17 mouse cellular contexts compared by ENCODE assay signal in the genomic region with DNA sequence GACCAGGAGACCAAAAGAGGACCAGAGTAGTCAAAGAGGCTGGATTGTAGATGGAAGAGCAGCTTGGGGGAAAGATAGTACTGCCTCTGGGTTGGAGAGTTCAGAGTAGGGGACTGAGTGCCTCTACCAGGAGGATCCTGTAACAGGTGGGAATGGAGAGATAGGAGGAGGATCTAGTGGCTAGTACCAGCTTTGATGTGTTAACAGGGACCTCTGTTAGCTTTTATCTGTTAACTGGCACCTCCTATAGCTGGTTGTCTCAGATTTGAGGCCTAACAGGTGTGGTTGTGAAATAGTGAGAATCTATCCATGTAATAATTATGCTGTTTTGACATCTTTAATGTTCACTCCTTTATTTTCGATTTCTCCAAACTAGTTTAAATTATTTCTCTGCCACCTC. TPM values are rescaled to one million over a fixed set of nuclear protein-coding genes. Genes with fewer than 3 reads are reported as not detected.
DNase-seq lines count a peak whose midpoint lies in the region; ATAC-seq and TF ChIP-seq lines count a peak whose summit lies in the region.
"Had no signal": no experiment of that assay in that cellular context is flagged by ENCODE, and none has a peak within 500 bp of the region (broad histone marks: within the 10 kb centered on the region; RNA-seq: fewer than 3 reads in every experiment).

No protein-coding gene starts in this region.

- DNase-seq in hindbrain, postnatal 0 days (ENCODE audit: low spot score) = no peak
- DNase-seq in limb, embryonic 10.5 days (ENCODE audit: low spot score) = no peak
- no peak for DNase-seq in CH12.LX (ENCODE audit: extremely low read depth)
- DNase-seq in thymus, postnatal 10 days (ENCODE audit: low spot score in 2 of 2) = no peak
- DNase-seq in cerebellum, adult 11 months = no peak
- DNase-seq: cerebellum, adult 2 months; gastrocnemius, postnatal 25 days; heart, postnatal 10 days; left cerebral cortex, postnatal 4 days; lung, postnatal 14 days; midbrain, embryonic 14.5 days; retina, postnatal 1 day had no signal

- 0 out of 2 replicates have a peak, but pooled peaks cover 2% of the 10 kb centered on the region for H3K79me2 ChIP-seq in CH12.LX (replicated peaks; ENCODE audit: control insufficient read depth, extremely low read depth, insufficient read depth, poor library complexity, severe bottlenecking)

- WGBS in hindbrain, postnatal 0 days = 96% methylated on average over 1 of the region's 1 CpGs
- 100% methylated on average over 1 of the region's 1 CpGs for WGBS in hindbrain, embryonic 13.5 days
- WGBS in limb, embryonic 12.5 days = 89% methylated on average over 1 of the region's 1 CpGs
- 73% methylated on average over 1 of the region's 1 CpGs for WGBS in limb, embryonic 10.5 days

- H3K9ac ChIP-seq in hindbrain, postnatal 0 days (replicated peaks; ENCODE audit: low read length) = no peak overlapping the region
- H3K9ac ChIP-seq in hindbrain, embryonic 13.5 days = no peak overlapping the region
- H3K9ac ChIP-seq in limb, embryonic 12.5 days (replicated peaks) = no peak overlapping the region
- H3K9ac ChIP-seq in CH12.LX (ENCODE audit: insufficient read depth, low read depth) = no peak overlapping the region; the same call in 1 of the 2 replicates

- no peaks in the 10 kb centered on the region for H3K36me3 ChIP-seq in hindbrain, postnatal 0 days (ENCODE audit: insufficient read depth, low read length)
- no peaks in the 10 kb centered on the region for H3K36me3 ChIP-seq in hindbrain, embryonic 13.5 days
- no peaks in the 10 kb centered on the region for H3K36me3 ChIP-seq in limb, embryonic 12.5 days
- no peaks in the 10 kb centered on the region for H3K36me3 ChIP-seq in limb, embryonic 10.5 days
- H3K36me3 ChIP-seq in CH12.LX (replicated peaks in 1 of 2; ENCODE audit: control insufficient read depth in 1 of 2, insufficient read depth in 1 of 2, low read length in 1 of 2) = peaks cover 0 to 2% of the 10 kb centered on the region in 2 experiments
- H3K36me3 ChIP-seq: neural tube, embryonic 12.5 days had no signal

- H3K9me3 ChIP-seq in hindbrain, postnatal 0 days (ENCODE audit: low read length) = no peaks in the 10 kb centered on the region
- no peaks in the 10 kb centered on the region for H3K9me3 ChIP-seq in hindbrain, embryonic 13.5 days
- H3K9me3 ChIP-seq in limb, embryonic 12.5 days = no peaks in the 10 kb centered on the region
- no peaks in the 10 kb centered on the region for H3K9me3 ChIP-seq in limb, embryonic 10.5 days (replicated peaks)
- no peaks in the 10 kb centered on the region for H3K9me3 ChIP-seq in CH12.LX (replicated peaks; ENCODE audit: low read length)
- H3K9me3 ChIP-seq: neural tube, embryonic 12.5 days had no signal

- no peak overlapping the region for H3K27ac ChIP-seq in hindbrain, postnatal 0 days
- H3K27ac ChIP-seq in hindbrain, embryonic 13.5 days = no peak overlapping the region
- no peak overlapping the region for H3K27ac ChIP-seq in limb, embryonic 12.5 days
- no peak overlapping the region for H3K27ac ChIP-seq in limb, embryonic 10.5 days
- no peak overlapping the region for H3K27ac ChIP-seq in CH12.LX (ENCODE audit: insufficient read depth, low read depth)
- peak overlapping the region; percentile 32; the same call in 1 of the 2 replicates for H3K27ac ChIP-seq in brown adipose tissue, adult 24 weeks (replicated peaks; ENCODE audit: low read depth, low read length)
- H3K27ac ChIP-seq: neural tube, embryonic 12.5 days had no signal

- dilution Hi-C loops in CH12.LX (cut with MboI; ENCODE audit: extremely low pct_ligation_motif_present, extremely low pct_unique_long_range_greater_than_20kb, low sequenced_read_pairs) = no loop called here

- no peak for TF ChIP-seq POLR2A in CH12.LX (IDR thresholded peaks at IDR 0.05; ENCODE audit: low read depth, low read length)

- TF ChIP-seq CTCF in hindbrain, postnatal 0 days (IDR thresholded peaks at IDR 0.05; ENCODE audit: low read depth) = no peak
- TF ChIP-seq CTCF in CH12.LX (conservative IDR thresholded peaks at IDR 0.05 in 1 of 2, IDR thresholded peaks at IDR 0.05 in 1 of 2; ENCODE audit: low read depth in 2 of 2, low read length in 2 of 2) = no peak

- no peak for ATAC-seq in hindbrain, postnatal 0 days
- ATAC-seq in hindbrain, embryonic 13.5 days (ENCODE audit: low FRiP score) = no peak
- ATAC-seq in limb, embryonic 12.5 days (ENCODE audit: insufficient number of reproducible peaks, insufficient read depth, low FRiP score, low TSS enrichment, low read depth) = no peak
- ATAC-seq: inflammation-experienced regulatory T-cells, adult 6 months had no signal

- no peak for TF ChIP-seq EP300 in CH12.LX (IDR thresholded peaks at IDR 0.05; ENCODE audit: low read length)

- no peaks in the 10 kb centered on the region for H3K27me3 ChIP-seq in hindbrain, postnatal 0 days (ENCODE audit: insufficient read depth, low read length)
- H3K27me3 ChIP-seq in hindbrain, embryonic 13.5 days = no peaks in the 10 kb centered on the region
- H3K27me3 ChIP-seq in limb, embryonic 12.5 days = no peaks in the 10 kb centered on the region
- no peaks in the 10 kb centered on the region for H3K27me3 ChIP-seq in limb, embryonic 10.5 days (ENCODE audit: low read depth, poor library complexity, severe bottlenecking)
- no peaks in the 10 kb centered on the region for H3K27me3 ChIP-seq in CH12.LX (replicated peaks)
- H3K27me3 ChIP-seq: neural tube, embryonic 12.5 days had no signal

- no peak overlapping the region for H3K4me3 ChIP-seq in hindbrain, postnatal 0 days (ENCODE audit: low read length)
- H3K4me3 ChIP-seq in hindbrain, embryonic 13.5 days = no peak overlapping the region
- no peak overlapping the region for H3K4me3 ChIP-seq in limb, embryonic 12.5 days (replicated peaks)
- H3K4me3 ChIP-seq in limb, embryonic 10.5 days = no peak overlapping the region
- H3K4me3 ChIP-seq in CH12.LX (replicated peaks in 1 of 3; ENCODE audit: low read depth in 2 of 3, low read length in 2 of 3, poor library complexity in 1 of 3) = no peak overlapping the region
- no peak overlapping the region for H3K4me3 ChIP-seq in brown adipose tissue, adult 24 weeks (ENCODE audit: insufficient read depth, low read depth, low read length)

- peak overlapping the region; percentile 88; the same call in 1 of the 2 replicates for H3K4me2 ChIP-seq in hindbrain, postnatal 0 days (ENCODE audit: low read depth, low read length)
- no peak overlapping the region for H3K4me2 ChIP-seq in hindbrain, embryonic 13.5 days
- H3K4me2 ChIP-seq in limb, embryonic 12.5 days = peak overlapping the region; percentile 63; the same call in 1 of the 2 replicates
- H3K4me2 ChIP-seq in CH12.LX (ENCODE audit: insufficient read depth, low read depth, poor library complexity, severe bottlenecking) = peak overlapping the region; percentile 69

- in situ Hi-C loops in CH12.LX (cut with MboI; ENCODE audit: low pct_ligation_motif_present, low pct_unique_long_range_greater_than_20kb, low sequenced_read_pairs) = loop anchor here (5.0 kb wide), 1 partner anchor 171 kb away; no protein-coding TSS in a partner anchor

- no peak for TF ChIP-seq RAD21 in CH12.LX (IDR thresholded peaks at IDR 0.05; ENCODE audit: low read depth, low read length)

- peaks cover 17% of the 10 kb centered on the region; the same call in 1 of the 2 replicates for H3K4me1 ChIP-seq in hindbrain, postnatal 0 days (ENCODE audit: insufficient read depth, low read length)
- H3K4me1 ChIP-seq in hindbrain, embryonic 13.5 days (replicated peaks) = peaks cover 20% of the 10 kb centered on the region
- H3K4me1 ChIP-seq in limb, embryonic 12.5 days (replicated peaks) = peaks cover 19% of the 10 kb centered on the region
- H3K4me1 ChIP-seq in limb, embryonic 10.5 days = peaks cover 29% of the 10 kb centered on the region
- peaks cover 6 to 21% of the 10 kb centered on the region in 2 experiments for H3K4me1 ChIP-seq in CH12.LX (ENCODE audit: control insufficient read depth in 1 of 2, insufficient read depth in 2 of 2)
- peaks cover 3% of the 10 kb centered on the region; the same call in 1 of the 2 replicates for H3K4me1 ChIP-seq in brown adipose tissue, adult 24 weeks (ENCODE audit: control insufficient read depth, insufficient read depth, insufficient read length, low read length)

TF ChIP-seq in CH12.LX, 34 proteins besides CTCF, POLR2A, EP300 and RAD21:
- TF ChIP-seq MXI1 (IDR thresholded peaks at IDR 0.05; ENCODE audit: low read depth, low read length) (no peak), E2F4 (IDR thresholded peaks at IDR 0.05; ENCODE audit: insufficient replicate concordance, low read depth, low read length) (no peak), SIN3A (IDR thresholded peaks at IDR 0.05; ENCODE audit: low read length) (no peak), GABPA (IDR thresholded peaks at IDR 0.05; ENCODE audit: insufficient replicate concordance, low read depth, low read length) (no peak), MAFK (IDR thresholded peaks at IDR 0.05; ENCODE audit: insufficient replicate concordance, low read length) (no peak), JUND (conservative IDR thresholded peaks at IDR 0.05; ENCODE audit: low read depth, low read length) (no peak)

RNA-seq across cellular contexts. Expression of gene Vwa8, which starts 0.9 kb away (rescaled TPM):
- 20.8 and 23.1 TPM in 2 replicates for total RNA-seq in hindbrain, postnatal 0 days (2014; rRNA removed)
- polyA plus RNA-seq in hindbrain, postnatal 0 days (2015; fragmentation: Nextera tagmentation; extraction: Ambion mirVana) = 9.6 TPM in 2 replicates
- 5.9 and 6.0 TPM in 2 replicates for polyA plus RNA-seq in hindbrain, embryonic 13.5 days (2015; fragmentation: Nextera tagmentation; extraction: Ambion mirVana)
- polyA plus RNA-seq in limb, embryonic 12.5 days (2016; fragmentation: Nextera tagmentation; extraction: Ambion mirVana) = 11.7 TPM in 2 replicates
- 8.2 and 8.3 TPM in 2 replicates for polyA plus RNA-seq in limb, embryonic 10.5 days (2016; fragmentation: Nextera tagmentation; extraction: Ambion mirVana)
- total RNA-seq in CH12.LX (2012; rRNA removed) (13.9 and 15.9 TPM in 2 replicates), CH12.LX (2014; rRNA removed) (11.0 and 12.4 TPM in 2 replicates)
- 17.5 and 18.3 TPM in 2 replicates for polyA plus RNA-seq in CH12.LX (2012; ENCODE audit: insufficient read length, low read depth)
- 148 and 195 TPM in 2 replicates for polyA plus RNA-seq in brown adipose tissue, adult 24 weeks (2012; ENCODE audit: insufficient read depth, insufficient read length, missing spikeins)
